Mouse (Mus musculus) lung, postnatal 0 days (tissue): ENCODE results near the gene Dazap2.

Experiments used
- CTCF ChIP-seq: IDR thresholded peaks from 2 replicates; pipeline ENCODE4 v1.5.1; 2016; ENCODE audit warnings: antibody characterized with exemption, mild to moderate bottlenecking
- EP300 ChIP-seq: IDR thresholded peaks from 2 replicates; pipeline ENCODE4 v1.6.1; 2016; ENCODE audit warnings: antibody characterized with exemption, mild to moderate bottlenecking, control low read depth

- TF ChIP-seq EP300 (no peak), CTCF (no peak)
Observed at GRCm38 (mm10) chr15:100665411-100666218, 50.5 kb downstream of the Dazap2 start.
